Mouse (Mus musculus): ENCODE results near the gene Rraga. TPM values are rescaled to one million over a fixed set of nuclear protein-coding genes. Genes with fewer than 3 reads are reported as not detected.
A peak's percentile ranks its signal among the peaks of the same experiment; 100 is the strongest.

Rraga gene
- total and polyA plus RNA-seq, 3 experiments = 13.6 to 96.2 (median 38.3) TPM

- no peak for DNase-seq (ENCODE audit: extremely low read depth)
- dilution Hi-C loops (cut with MboI; ENCODE audit: extremely low pct_ligation_motif_present, extremely low pct_unique_long_range_greater_than_20kb, low sequenced_read_pairs) = no loop called here
These were observed 1.3 kb downstream of the Rraga start for GRCm38 (mm10) chr4:86576630-86577225.

GRCm38 (mm10) chr4:86580056-86580455 lies 4.6 kb downstream of the Rraga start:
- Histone ChIP-seq H3K79me2 (replicated peaks; ENCODE audit: control insufficient read depth, extremely low read depth, insufficient read depth, poor library complexity, severe bottlenecking) (peaks cover 33% of the 10 kb centered on the region), H3K9ac (ENCODE audit: insufficient read depth, low read depth) (no peak overlapping the region), H3K36me3 (replicated peaks in 1 of 2; ENCODE audit: control insufficient read depth in 1 of 2, insufficient read depth in 1 of 2, low read length in 1 of 2) (peaks cover 13 to 49% of the 10 kb centered on the region in 2 experiments), H3K4me2 (ENCODE audit: insufficient read depth, low read depth, poor library complexity, severe bottlenecking) (peak overlapping the region; percentile 68), H3K4me3 (replicated peaks in 1 of 3; ENCODE audit: low read depth in 2 of 3, low read length in 2 of 3, poor library complexity in 1 of 3) (no peak overlapping the region), H3K9me3 (replicated peaks; ENCODE audit: low read length) (no peaks in the 10 kb centered on the region), H3K27me3 (replicated peaks) (no peaks in the 10 kb centered on the region), H3K27ac (ENCODE audit: insufficient read depth, low read depth) (peak overlapping the region; percentile 76), H3K4me1 (ENCODE audit: control insufficient read depth in 1 of 2, insufficient read depth in 2 of 2) (peaks cover 10 to 42% of the 10 kb centered on the region in 2 experiments)
- peak; percentile 73 for DNase-seq (ENCODE audit: extremely low read depth)
- in situ Hi-C loops (cut with MboI; ENCODE audit: low pct_ligation_motif_present, low pct_unique_long_range_greater_than_20kb, low sequenced_read_pairs) = no loop called here
- TF ChIP-seq RCOR1 (conservative IDR thresholded peaks at IDR 0.05; ENCODE audit: low read depth, low read length) = no peak
- no peak for TF ChIP-seq TCF12 (IDR thresholded peaks at IDR 0.05; ENCODE audit: low read depth, low read length)
- TF ChIP-seq ZC3H11A (IDR thresholded peaks at IDR 0.05; ENCODE audit: low read depth, low read length) = no peak
- peak; percentile 95 for TF ChIP-seq JUN (IDR thresholded peaks at IDR 0.05; ENCODE audit: insufficient read depth, low read depth, low read length)
- TF ChIP-seq UBTF (IDR thresholded peaks at IDR 0.05; ENCODE audit: low read depth, low read length) = no peak
- TF ChIP-seq NRF1 (IDR thresholded peaks at IDR 0.05; ENCODE audit: low read depth, low read length) = no peak
- TF ChIP-seq CHD2 (IDR thresholded peaks at IDR 0.05; ENCODE audit: low read length) = no peak
- no peak for TF ChIP-seq USF2 (conservative IDR thresholded peaks at IDR 0.05; ENCODE audit: low read depth, low read length)
- no peak for TF ChIP-seq ZKSCAN1 (IDR thresholded peaks at IDR 0.05; ENCODE audit: borderline replicate concordance, low read depth, low read length)
- peak; percentile 93 for TF ChIP-seq IRF4 (IDR thresholded peaks at IDR 0.05; ENCODE audit: low read depth, low read length)
- no peak for TF ChIP-seq MAZ (IDR thresholded peaks at IDR 0.05; ENCODE audit: low read depth, low read length)
- no peak for TF ChIP-seq POLR2AphosphoS2 (IDR thresholded peaks at IDR 0.05; ENCODE audit: low read depth, low read length)
- TF ChIP-seq MAFK (IDR thresholded peaks at IDR 0.05; ENCODE audit: insufficient replicate concordance, low read length) = no peak
- no peak for TF ChIP-seq ZNF384 (IDR thresholded peaks at IDR 0.05; ENCODE audit: low read depth, low read length)
- peak; percentile 94 for TF ChIP-seq EP300 (IDR thresholded peaks at IDR 0.05; ENCODE audit: low read length)
- peak; percentile 98 for TF ChIP-seq MEF2A (IDR thresholded peaks at IDR 0.05; ENCODE audit: borderline replicate concordance, low read depth, low read length)
- no peak for TF ChIP-seq MXI1 (IDR thresholded peaks at IDR 0.05; ENCODE audit: low read depth, low read length)
- no peak for TF ChIP-seq E2F4 (IDR thresholded peaks at IDR 0.05; ENCODE audit: insufficient replicate concordance, low read depth, low read length)
- TF ChIP-seq JUND (conservative IDR thresholded peaks at IDR 0.05; ENCODE audit: low read depth, low read length) = peak; percentile 65; the same call in 1 of the 2 replicates
- TF ChIP-seq SMC3 (IDR thresholded peaks at IDR 0.05; ENCODE audit: low read depth, low read length) = no peak
- peak; percentile 81 for TF ChIP-seq ETS1 (conservative IDR thresholded peaks at IDR 0.05; ENCODE audit: low read depth, low read length)
- peak; percentile 40; the same call in 1 of the 2 replicates for TF ChIP-seq SIN3A (IDR thresholded peaks at IDR 0.05; ENCODE audit: low read length)
- TF ChIP-seq BHLHE40 (IDR thresholded peaks at IDR 0.05; ENCODE audit: low read depth, low read length) = peak; percentile 91
- dilution Hi-C loops (cut with MboI; ENCODE audit: extremely low pct_ligation_motif_present, extremely low pct_unique_long_range_greater_than_20kb, low sequenced_read_pairs) = no loop called here

More at GRCm38 (mm10) chr4:86576630-86577225, 1.3 kb downstream of the Rraga start:
- TF ChIP-seq BHLHE40 (IDR thresholded peaks at IDR 0.05; ENCODE audit: low read depth, low read length) = no peak
- no peak for TF ChIP-seq E2F4 (IDR thresholded peaks at IDR 0.05; ENCODE audit: insufficient replicate concordance, low read depth, low read length)
- TF ChIP-seq RCOR1 (conservative IDR thresholded peaks at IDR 0.05; ENCODE audit: low read depth, low read length) = no peak
- no peak for TF ChIP-seq RAD21 (IDR thresholded peaks at IDR 0.05; ENCODE audit: low read depth, low read length)
- no peak for TF ChIP-seq PAX5 (IDR thresholded peaks at IDR 0.05; ENCODE audit: low read length)
- TF ChIP-seq CTCF (conservative IDR thresholded peaks at IDR 0.05 in 1 of 2, IDR thresholded peaks at IDR 0.05 in 1 of 2; ENCODE audit: low read depth in 2 of 2, low read length in 2 of 2) = no peak
- TF ChIP-seq CHD2 (IDR thresholded peaks at IDR 0.05; ENCODE audit: low read length) = no peak
- TF ChIP-seq ELF1 (IDR thresholded peaks at IDR 0.05; ENCODE audit: low read depth, low read length) = no peak
- TF ChIP-seq HCFC1 (IDR thresholded peaks at IDR 0.05; ENCODE audit: low read depth, low read length) = no peak
- no peak for TF ChIP-seq JUN (IDR thresholded peaks at IDR 0.05; ENCODE audit: insufficient read depth, low read depth, low read length)
- no peak for TF ChIP-seq ZMIZ1 (IDR thresholded peaks at IDR 0.05; ENCODE audit: low read depth, low read length)
- no peak for TF ChIP-seq JUND (conservative IDR thresholded peaks at IDR 0.05; ENCODE audit: low read depth, low read length)
- TF ChIP-seq USF1 (IDR thresholded peaks at IDR 0.05; ENCODE audit: low read depth, low read length) = no peak
- no peak for TF ChIP-seq POLR2AphosphoS2 (IDR thresholded peaks at IDR 0.05; ENCODE audit: low read depth, low read length)
- TF ChIP-seq SIN3A (IDR thresholded peaks at IDR 0.05; ENCODE audit: low read length) = no peak
- TF ChIP-seq ZC3H11A (IDR thresholded peaks at IDR 0.05; ENCODE audit: low read depth, low read length) = no peak
- H3K36me3 ChIP-seq (replicated peaks in 1 of 2; ENCODE audit: control insufficient read depth in 1 of 2, insufficient read depth in 1 of 2, low read length in 1 of 2) = peaks cover 0 to 20% of the 10 kb centered on the region in 2 experiments
- H3K27ac ChIP-seq (ENCODE audit: insufficient read depth, low read depth) = peak overlapping the region; percentile 94
- no peaks in the 10 kb centered on the region for H3K27me3 ChIP-seq (replicated peaks)
- H3K79me2 ChIP-seq (replicated peaks; ENCODE audit: control insufficient read depth, extremely low read depth, insufficient read depth, poor library complexity, severe bottlenecking) = peaks cover 33% of the 10 kb centered on the region
- peak overlapping the region; percentile 79; the same call in 1 of the 2 replicates for H3K4me2 ChIP-seq (ENCODE audit: insufficient read depth, low read depth, poor library complexity, severe bottlenecking)
- no peaks in the 10 kb centered on the region for H3K9me3 ChIP-seq (replicated peaks; ENCODE audit: low read length)
- peak overlapping the region; percentile 93 to 94 (median 94) for H3K4me3 ChIP-seq (replicated peaks in 1 of 3; ENCODE audit: low read depth in 2 of 3, low read length in 2 of 3, poor library complexity in 1 of 3)
- peaks cover 10 to 47% of the 10 kb centered on the region in 2 experiments for H3K4me1 ChIP-seq (ENCODE audit: control insufficient read depth in 1 of 2, insufficient read depth in 2 of 2)
- H3K9ac ChIP-seq (ENCODE audit: insufficient read depth, low read depth) = peak overlapping the region; percentile 86
- in situ Hi-C loops (cut with MboI; ENCODE audit: low pct_ligation_motif_present, low pct_unique_long_range_greater_than_20kb, low sequenced_read_pairs) = loop anchor here (5.0 to 10.0 kb wide), 2 partner anchors 34 to 108 kb away; no protein-coding TSS in a partner anchor

All from CH12.LX (cell line).